Mouse (Mus musculus): ENCODE data around the gene Hist1h2bh. TPM values are rescaled to one million over a fixed set of nuclear protein-coding genes. Genes with fewer than 3 reads are reported as not detected.

Gene Hist1h2bh
- polyA plus RNA-seq, 1 experiment from 2014 or later = 0.73 TPM

GRCm38 (mm10) chr13:23515281-23515680 is 27.9 kb downstream of the Hist1h2bh start:
- Histone ChIP-seq H3K36me3 (no peaks in the 10 kb centered on the region), H3K27me3 (ENCODE audit: insufficient read depth, poor library complexity, severe bottlenecking) (no peaks in the 10 kb centered on the region), H3K4me1 (peaks cover 6% of the 10 kb centered on the region), H3K27ac (no peak overlapping the region), H3K9me3 (no peaks in the 10 kb centered on the region), H3K4me3 (no peak overlapping the region)
- 77% methylated on average over 5 of the region's 5 CpGs for WGBS
- DNase-seq (ENCODE audit: low spot score) = no peak

GRCm38 (mm10) chr13:23513517-23513916 is 29.7 kb downstream of the Hist1h2bh start:
- H3K27me3 ChIP-seq (ENCODE audit: insufficient read depth, poor library complexity, severe bottlenecking) = no peaks in the 10 kb centered on the region
- WGBS = 97% methylated on average over 1 of the region's 1 CpGs
- no peak overlapping the region for H3K4me3 ChIP-seq

GRCm38 (mm10) chr13:23510127-23510526 is 33.1 kb downstream of the Hist1h2bh start:
- no peak for DNase-seq (ENCODE audit: low spot score)
- Histone ChIP-seq H3K4me3 (no peak overlapping the region), H3K27ac (no peak overlapping the region), H3K9me3 (no peaks in the 10 kb centered on the region), H3K27me3 (ENCODE audit: insufficient read depth, poor library complexity, severe bottlenecking) (no peaks in the 10 kb centered on the region), H3K36me3 (no peaks in the 10 kb centered on the region), H3K4me1 (peaks cover 26% of the 10 kb centered on the region)
- 31% methylated on average over 1 of the region's 1 CpGs for WGBS

More at GRCm38 (mm10) chr13:23513517-23513916, 29.7 kb downstream of the Hist1h2bh start:
- no peaks in the 10 kb centered on the region for H3K36me3 ChIP-seq
- H3K27ac ChIP-seq = no peak overlapping the region
- no peak for DNase-seq (ENCODE audit: low spot score)
- H3K9me3 ChIP-seq = no peaks in the 10 kb centered on the region
- H3K4me1 ChIP-seq = peaks cover 10% of the 10 kb centered on the region

- H3K36me3 ChIP-seq = no peaks in the 10 kb centered on the region
- 10% methylated on average over 14 of the region's 14 CpGs for WGBS
- H3K4me3 ChIP-seq = peak overlapping the region; percentile 64
- H3K27ac ChIP-seq = peak overlapping the region; percentile 62
- DNase-seq (ENCODE audit: low spot score) = peak; percentile 92
- H3K9me3 ChIP-seq = no peaks in the 10 kb centered on the region
- no peaks in the 10 kb centered on the region for H3K27me3 ChIP-seq (ENCODE audit: insufficient read depth, poor library complexity, severe bottlenecking)
- peaks cover 38% of the 10 kb centered on the region for H3K4me1 ChIP-seq
Measured at GRCm38 (mm10) chr13:23506819-23507515, 36.2 kb downstream of the Hist1h2bh start.

- Histone ChIP-seq H3K27me3 (ENCODE audit: insufficient read depth, poor library complexity, severe bottlenecking) (no peaks in the 10 kb centered on the region), H3K4me1 (peaks cover 38% of the 10 kb centered on the region), H3K9me3 (no peaks in the 10 kb centered on the region), H3K27ac (peak overlapping the region; percentile 76; the same call in 1 of the 2 replicates), H3K36me3 (no peaks in the 10 kb centered on the region), H3K4me3 (peak overlapping the region; percentile 64)
- peak; percentile 85 for DNase-seq (ENCODE audit: low spot score)
- under 1% methylated on average over 13 of the region's 13 CpGs for WGBS
Measured at GRCm38 (mm10) chr13:23506351-23506750, 36.8 kb downstream of the Hist1h2bh start.

GRCm38 (mm10) chr13:23505662-23506345 is 37.4 kb downstream of the Hist1h2bh start:
- Histone ChIP-seq H3K9me3 (no peaks in the 10 kb centered on the region), H3K27me3 (ENCODE audit: insufficient read depth, poor library complexity, severe bottlenecking) (no peaks in the 10 kb centered on the region), H3K4me1 (peaks cover 38% of the 10 kb centered on the region), H3K4me3 (peak overlapping the region; percentile 64), H3K36me3 (no peaks in the 10 kb centered on the region), H3K27ac (peak overlapping the region; percentile 76)
- 3% methylated on average over 14 of the region's 14 CpGs for WGBS
- peak; percentile 86 for DNase-seq (ENCODE audit: low spot score)

GRCm38 (mm10) chr13:23503797-23504196 is 39.4 kb downstream of the Hist1h2bh start:
- Histone ChIP-seq H3K9me3 (no peaks in the 10 kb centered on the region), H3K4me3 (peak overlapping the region; percentile 40), H3K36me3 (no peaks in the 10 kb centered on the region), H3K27me3 (ENCODE audit: insufficient read depth, poor library complexity, severe bottlenecking) (no peaks in the 10 kb centered on the region), H3K4me1 (peaks cover 28% of the 10 kb centered on the region), H3K27ac (no peak overlapping the region)
- no peak for DNase-seq (ENCODE audit: low spot score)
- under 1% methylated on average over 9 of the region's 9 CpGs for WGBS

- H3K27ac ChIP-seq = no peak overlapping the region
- no peak for DNase-seq (ENCODE audit: low spot score)
- no peaks in the 10 kb centered on the region for H3K27me3 ChIP-seq (ENCODE audit: insufficient read depth, poor library complexity, severe bottlenecking)
- peaks cover 28% of the 10 kb centered on the region for H3K4me1 ChIP-seq
- WGBS = 43% methylated on average over 4 of the region's 4 CpGs
- H3K9me3 ChIP-seq = no peaks in the 10 kb centered on the region
- no peaks in the 10 kb centered on the region for H3K36me3 ChIP-seq
- no peak overlapping the region for H3K4me3 ChIP-seq
Measured at GRCm38 (mm10) chr13:23502916-23503315, 40.3 kb downstream of the Hist1h2bh start.

GRCm38 (mm10) chr13:23502031-23502567 is 41.1 kb downstream of the Hist1h2bh start:
- DNase-seq (ENCODE audit: low spot score) = no peak
- WGBS = 28% methylated on average over 9 of the region's 9 CpGs
- no peaks in the 10 kb centered on the region for H3K36me3 ChIP-seq
- H3K27me3 ChIP-seq (ENCODE audit: insufficient read depth, poor library complexity, severe bottlenecking) = no peaks in the 10 kb centered on the region
- H3K9me3 ChIP-seq = no peaks in the 10 kb centered on the region
- H3K27ac ChIP-seq = no peak overlapping the region
- H3K4me3 ChIP-seq = peak overlapping the region; percentile 55
- H3K4me1 ChIP-seq = peaks cover 24% of the 10 kb centered on the region

- WGBS = 15% methylated on average over 5 of the region's 5 CpGs
Measured at GRCm38 (mm10) chr13:23501511-23501910, 41.7 kb downstream of the Hist1h2bh start.

GRCm38 (mm10) chr13:23500424-23501200 is 42.6 kb downstream of the Hist1h2bh start:
- Histone ChIP-seq H3K4me3 (peak overlapping the region; percentile 62), H3K36me3 (no peaks in the 10 kb centered on the region), H3K27ac (no peak overlapping the region), H3K9me3 (no peaks in the 10 kb centered on the region), H3K4me1 (peaks cover 23% of the 10 kb centered on the region), H3K27me3 (ENCODE audit: insufficient read depth, poor library complexity, severe bottlenecking) (no peaks in the 10 kb centered on the region)
- WGBS = under 1% methylated on average over 17 of the region's 17 CpGs
- peak; percentile 93 for DNase-seq (ENCODE audit: low spot score)

More at GRCm38 (mm10) chr13:23501511-23501910, 41.7 kb downstream of the Hist1h2bh start:
- Histone ChIP-seq H3K4me1 (peaks cover 27% of the 10 kb centered on the region), H3K27me3 (ENCODE audit: insufficient read depth, poor library complexity, severe bottlenecking) (no peaks in the 10 kb centered on the region), H3K9me3 (no peaks in the 10 kb centered on the region), H3K36me3 (no peaks in the 10 kb centered on the region), H3K4me3 (peak overlapping the region; percentile 55), H3K27ac (no peak overlapping the region)
- DNase-seq (ENCODE audit: low spot score) = no peak

- H3K27me3 ChIP-seq (ENCODE audit: insufficient read depth, poor library complexity, severe bottlenecking) = no peaks in the 10 kb centered on the region
- WGBS = 2% methylated on average over 7 of the region's 7 CpGs
- H3K9me3 ChIP-seq = no peaks in the 10 kb centered on the region
- H3K4me1 ChIP-seq = peaks cover 16% of the 10 kb centered on the region
- H3K4me3 ChIP-seq = peak overlapping the region; percentile 62
- H3K27ac ChIP-seq = no peak overlapping the region
- H3K36me3 ChIP-seq = no peaks in the 10 kb centered on the region
- no peak for DNase-seq (ENCODE audit: low spot score)
Measured at GRCm38 (mm10) chr13:23499943-23500342, 43.2 kb downstream of the Hist1h2bh start.
